Mouse (Mus musculus) cerebellum, adult 9-10 months (tissue): Measurements from ENCODE around the gene Gm4553.
"Not testable (repeated sequence)": the region's sequence is repeated elsewhere in the genome, so short reads cannot be mapped to it uniquely, and the experiment has no call there.

ENCODE experiments used
- DNase-seq: peaks from one replicate; pipeline ENCODE4 v3.0.0; 2022

The Gm4553 gene

DNA sequence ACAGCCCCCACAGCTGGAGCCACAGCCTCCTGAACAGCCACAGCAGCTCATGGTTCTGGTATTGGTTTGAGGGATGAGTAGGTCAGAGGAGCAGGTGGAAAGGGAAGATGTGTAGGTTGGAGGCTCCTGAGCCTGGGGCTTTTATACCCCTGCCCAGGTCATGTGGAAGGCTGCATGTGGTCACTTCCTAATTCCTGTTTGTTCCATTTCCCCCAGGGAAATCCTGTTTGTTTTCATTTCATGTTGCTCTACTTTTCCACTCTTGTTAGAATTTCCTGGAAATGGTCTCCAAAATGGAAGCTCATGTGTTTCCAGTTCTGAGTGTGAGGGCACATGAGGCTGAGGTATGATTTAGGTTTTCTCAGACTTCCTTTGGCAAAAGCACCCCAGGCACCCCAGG lies at the start of gene Gm4553:
TSS of gene Gm4553 (minus strand) at position 101 of the 400 bp plus-strand sequence.
- DNase-seq: not testable (repeated sequence)

DNA sequence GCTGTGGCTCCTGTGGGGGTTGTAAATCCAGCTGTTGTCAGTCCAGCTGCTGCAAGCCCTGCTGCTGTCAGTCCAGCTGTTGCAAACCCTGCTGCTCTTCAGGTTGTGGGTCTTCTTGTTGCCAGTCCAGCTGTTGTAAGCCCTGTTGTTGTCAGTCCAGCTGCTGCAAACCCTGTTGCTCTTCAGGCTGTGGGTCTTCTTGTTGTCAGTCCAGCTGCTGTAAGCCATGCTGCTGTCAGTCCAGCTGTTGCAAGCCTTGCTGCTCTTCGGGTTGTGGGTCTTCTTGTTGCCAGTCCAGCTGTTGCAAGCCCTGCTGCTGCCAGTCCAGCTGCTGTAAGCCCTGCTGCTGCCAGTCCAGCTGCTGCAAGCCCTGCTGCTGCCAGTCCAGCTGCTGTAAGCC lies 46.6 kb upstream of the Gm4553 start:
- not testable (repeated sequence) for DNase-seq

DNA sequence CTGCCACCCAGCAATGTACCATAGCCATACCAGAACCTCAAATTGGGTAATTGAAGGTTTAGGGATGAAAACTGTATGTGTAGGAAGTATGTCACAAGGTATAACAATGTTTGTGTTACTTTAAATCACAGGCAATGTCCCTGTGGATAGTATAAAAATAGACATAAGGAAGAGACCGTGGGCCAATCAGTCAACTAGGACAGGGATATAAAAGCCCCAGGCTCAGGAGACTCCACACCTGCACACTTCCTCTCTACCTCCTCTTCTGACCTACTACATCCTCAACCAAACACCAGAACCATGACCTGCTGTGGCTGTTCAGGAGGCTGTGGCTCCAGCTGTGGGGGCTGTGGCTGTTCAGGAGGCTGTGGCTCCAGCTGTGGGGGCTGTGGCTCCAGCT lies 46.0 kb upstream of the Gm4553 start, which contains the start of gene Gm7579:
TSS of gene Gm7579 (plus strand) at position 301 of the 400 bp plus-strand sequence.
- DNase-seq: no peak

DNA sequence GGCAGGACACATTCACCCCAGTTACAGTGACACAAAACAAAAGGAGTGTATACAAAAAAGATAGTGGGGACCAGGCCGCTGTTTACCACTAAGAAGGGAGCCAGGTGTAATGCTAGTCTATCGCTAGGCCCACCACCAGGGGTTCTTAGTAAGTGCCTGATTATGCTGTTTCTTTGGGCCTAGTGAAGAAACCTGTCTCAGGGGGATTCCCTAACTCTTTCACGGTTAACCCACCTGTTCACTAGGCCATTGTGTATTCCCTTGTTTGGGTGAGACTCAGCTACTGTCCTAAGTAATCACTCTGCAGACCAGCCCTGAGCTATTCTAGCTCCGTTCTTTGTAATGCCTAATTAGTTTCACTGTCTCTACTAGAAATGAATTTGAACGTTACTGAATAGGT lies 41.4 kb upstream of the Gm4553 start:
- not testable (repeated sequence) for DNase-seq

DNA sequence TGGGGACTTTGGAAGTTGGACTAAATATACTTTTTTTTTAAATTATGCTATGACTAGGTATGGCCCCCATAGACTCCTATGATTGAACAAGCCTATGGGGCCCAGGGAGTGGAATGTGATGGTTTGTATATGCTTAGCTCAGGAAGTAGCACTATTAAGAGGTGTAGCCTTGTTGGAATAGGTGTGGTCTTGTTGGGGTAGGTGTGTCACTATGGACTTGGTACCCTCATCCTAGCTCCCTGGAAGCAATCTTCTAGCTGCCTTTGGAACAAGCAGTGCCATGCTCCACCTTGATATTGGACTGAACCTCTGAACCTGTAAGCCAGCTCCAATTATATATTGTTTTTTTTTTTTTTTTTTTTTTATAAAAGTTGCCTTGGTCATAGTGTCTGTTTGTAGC lies 39.9 kb upstream of the Gm4553 start:
- no peak for DNase-seq

DNA sequence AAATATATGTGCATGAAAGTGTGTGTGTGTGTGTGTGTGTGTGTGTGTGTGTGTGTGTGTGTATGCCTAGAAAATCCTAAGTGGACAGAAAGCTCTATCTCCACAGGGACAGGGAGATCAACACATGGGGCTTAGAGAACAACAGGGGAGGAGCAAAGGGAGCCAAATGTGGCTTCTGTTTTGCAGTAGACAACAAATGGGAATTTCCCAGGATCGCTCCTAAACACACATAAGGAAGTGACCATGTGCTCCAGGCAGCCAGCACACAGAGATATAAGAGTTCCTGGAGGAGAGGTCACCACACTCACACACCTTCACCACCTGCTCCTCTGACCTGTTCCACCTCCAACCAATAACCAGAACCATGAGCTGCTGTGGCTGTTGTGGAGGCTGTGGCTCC lies 35.5 kb upstream of the Gm4553 start, which contains the start of gene Krtap5-3:
TSS of gene Krtap5-3 (plus strand) at position 301 of the 400 bp plus-strand sequence.
- DNase-seq: no peak

DNA sequence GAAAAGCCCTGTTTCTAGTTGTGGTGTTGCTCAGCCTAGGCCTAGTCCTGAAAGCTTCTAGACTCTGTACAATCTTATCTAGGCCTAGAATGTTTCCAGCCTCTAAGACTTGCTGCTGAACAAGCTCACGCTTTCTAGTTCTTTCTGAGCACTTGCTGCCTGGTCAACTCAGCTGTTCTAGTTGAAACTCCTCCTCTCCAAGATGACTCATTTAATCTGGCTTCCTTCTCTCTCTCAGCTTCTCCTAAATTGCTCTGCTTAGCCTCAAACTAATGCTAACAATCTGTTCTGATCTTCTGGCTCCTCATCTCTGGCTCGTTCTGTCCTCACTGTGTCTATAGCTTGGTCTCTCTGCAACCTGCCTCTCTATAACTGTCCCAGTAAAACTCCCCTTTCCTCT lies 33.2 kb upstream of the Gm4553 start:
- no peak for DNase-seq

DNA sequence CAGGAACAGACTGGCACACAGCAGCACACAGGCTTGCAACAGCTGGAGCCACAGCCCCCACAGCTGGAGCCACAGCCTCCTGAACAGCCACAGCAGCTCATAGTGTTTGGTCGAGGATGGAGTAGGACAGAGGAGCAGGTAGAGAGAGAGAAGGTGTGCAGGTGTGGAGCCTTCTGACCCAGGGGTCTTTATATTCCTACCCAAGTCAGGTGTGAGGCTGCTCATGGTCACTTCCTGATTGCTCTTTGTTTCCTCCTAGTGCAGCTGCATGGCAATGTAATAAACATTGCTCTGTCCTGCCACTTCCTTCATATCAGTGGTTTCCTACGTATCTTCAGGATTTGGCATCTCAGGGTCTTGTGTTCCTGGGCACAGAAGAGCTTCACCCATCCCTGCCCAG lies 24.8 kb upstream of the Gm4553 start, which contains the start of gene Gm10153:
TSS of gene Gm10153 (minus strand) at position 101 of the 400 bp plus-strand sequence.
- no peak for DNase-seq

DNA sequence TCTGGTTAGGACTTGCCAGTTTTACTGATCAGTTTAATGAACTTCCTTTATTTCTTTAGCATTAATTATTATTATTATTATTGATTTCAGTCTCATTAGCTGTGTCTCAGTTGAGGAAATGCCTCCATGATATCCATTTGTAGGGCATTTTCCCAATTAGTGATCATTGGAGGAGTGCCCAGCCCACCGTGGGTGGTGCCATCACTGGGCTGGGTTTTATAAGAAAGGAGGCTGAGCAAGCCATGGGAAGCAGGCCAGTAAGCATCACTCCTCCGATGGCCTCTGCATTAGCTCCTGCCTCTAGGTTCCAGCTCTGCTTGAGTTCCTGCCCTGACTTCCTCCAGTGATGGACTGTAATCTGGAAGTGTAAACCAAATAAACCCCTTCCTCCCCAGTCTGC lies 22.6 kb upstream of the Gm4553 start:
- DNase-seq: no peak

DNA sequence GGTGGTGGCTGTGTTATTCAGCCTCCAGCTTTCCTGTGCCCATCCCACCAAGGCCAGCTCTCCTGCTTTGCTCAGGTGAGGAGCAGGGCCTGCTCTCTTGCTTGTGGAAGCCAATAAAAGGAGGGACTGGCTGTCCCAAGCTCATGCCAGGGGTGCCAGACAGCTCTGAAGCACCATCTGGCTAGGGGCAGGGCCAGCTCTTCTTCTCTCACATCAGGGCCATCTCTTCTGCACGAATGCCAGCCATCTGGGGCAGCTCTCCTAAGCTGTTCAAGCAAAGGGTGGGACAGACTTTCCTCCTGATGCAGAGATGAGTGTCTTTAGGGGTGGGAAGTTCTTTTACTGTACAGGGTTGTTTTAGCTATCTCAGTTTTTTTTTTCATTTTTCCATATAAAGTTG lies 15.5 kb upstream of the Gm4553 start:
- no peak for DNase-seq

DNA sequence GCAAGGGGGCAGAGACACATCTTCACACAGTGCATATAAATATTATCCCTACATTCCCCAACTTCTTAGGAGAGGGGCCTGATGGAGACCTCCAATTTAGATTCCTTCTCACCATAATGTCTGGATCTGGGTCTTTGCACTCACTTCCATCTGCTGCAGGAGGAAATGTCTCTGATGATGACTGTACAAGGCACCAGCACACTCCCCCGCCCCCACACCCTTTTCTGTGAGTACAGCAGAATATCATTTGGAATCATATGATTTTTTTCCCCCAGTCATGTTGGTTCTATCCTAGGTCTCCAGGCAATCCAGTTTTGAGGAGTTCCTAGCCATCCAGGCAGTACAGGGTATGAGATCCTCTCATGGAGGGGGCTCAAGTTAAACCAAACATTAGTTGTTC lies 13.1 kb upstream of the Gm4553 start:
- DNase-seq: no peak

DNA sequence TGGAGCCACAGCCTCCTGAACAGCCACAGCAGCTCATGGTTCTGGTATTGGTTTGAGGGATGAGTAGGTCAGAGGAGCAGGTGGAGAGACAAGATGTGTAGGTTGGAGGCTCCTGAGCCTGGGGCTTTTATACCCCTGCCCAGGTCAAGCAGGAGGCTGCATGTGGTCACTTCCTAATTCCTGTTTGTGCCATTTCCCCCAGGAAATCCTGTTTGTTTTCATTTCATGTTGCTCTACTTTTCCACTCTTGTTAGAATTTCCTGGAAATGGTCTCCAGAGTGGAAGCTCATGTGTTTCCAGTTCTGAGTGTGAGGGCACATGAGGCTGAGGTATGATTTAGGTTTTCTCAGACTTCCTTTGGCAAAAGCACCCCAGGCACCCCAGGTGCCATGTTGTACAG lies 10.4 kb upstream of the Gm4553 start, which contains the start of gene Krtap5-2:
TSS of gene Krtap5-2 (minus strand) at position 101 of the 400 bp plus-strand sequence.
- not testable (repeated sequence) for DNase-seq

DNA sequence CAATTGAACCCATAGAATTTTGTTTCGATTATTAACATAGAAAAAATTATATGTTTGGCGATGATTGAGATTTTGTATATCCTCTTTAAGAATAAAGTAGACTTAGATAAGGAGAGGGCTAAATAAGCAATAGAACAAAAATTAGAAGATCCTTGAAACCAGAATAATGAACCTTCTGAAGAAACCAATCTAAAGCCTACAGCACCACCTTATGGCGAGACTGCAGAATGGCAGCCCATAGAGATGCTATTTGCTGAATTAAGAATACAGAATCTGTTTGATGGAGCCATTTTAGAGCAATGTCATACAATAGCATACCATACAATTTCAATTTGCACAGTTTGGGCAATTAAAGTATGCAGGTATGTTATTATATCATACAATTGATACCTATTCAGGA lies 4.3 kb upstream of the Gm4553 start:
- peak; percentile 0 for DNase-seq

DNA sequence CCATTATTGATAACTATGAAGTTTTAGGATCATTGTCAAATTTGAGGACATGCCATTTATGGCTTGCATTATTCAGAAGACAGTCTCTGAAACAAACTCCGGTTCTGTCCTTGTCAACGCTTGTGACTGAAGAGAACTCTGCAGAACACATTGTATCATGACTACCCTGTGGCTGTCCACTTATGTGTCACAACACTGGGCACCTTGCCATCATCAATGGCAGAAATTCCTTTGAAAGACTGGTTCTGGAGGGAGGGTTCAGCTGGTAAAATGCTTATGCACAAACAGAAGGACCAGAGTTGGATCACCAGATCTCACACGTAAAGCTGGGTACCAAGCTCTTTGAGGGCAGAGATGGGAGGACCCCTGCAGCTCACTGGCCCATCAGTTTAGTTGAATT lies 6.2 kb downstream of the Gm4553 start:
- DNase-seq: no peak

DNA sequence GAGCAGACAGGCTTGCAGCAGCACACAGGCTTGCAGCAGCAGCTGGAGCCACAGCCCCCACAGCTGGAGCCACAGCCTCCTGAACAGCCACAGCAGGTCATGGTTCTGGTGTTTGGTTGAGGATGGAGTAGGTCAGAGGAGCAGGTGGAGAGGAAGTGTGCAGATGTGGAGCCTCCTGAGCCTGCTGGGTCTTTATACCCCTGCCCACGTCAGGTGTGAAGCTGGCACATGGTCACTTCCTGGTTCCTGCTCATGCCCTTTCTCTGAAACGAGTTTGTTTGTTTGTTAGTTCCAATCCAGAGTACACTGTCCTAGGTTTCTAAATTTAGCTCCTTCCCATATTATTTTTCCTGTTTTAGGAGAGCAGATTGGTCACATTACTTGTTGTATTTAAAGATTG lies 8.5 kb downstream of the Gm4553 start, which contains the start of gene Gm29735:
TSS of gene Gm29735 (minus strand) at position 101 of the 400 bp plus-strand sequence.
- not testable (repeated sequence) for DNase-seq

DNA sequence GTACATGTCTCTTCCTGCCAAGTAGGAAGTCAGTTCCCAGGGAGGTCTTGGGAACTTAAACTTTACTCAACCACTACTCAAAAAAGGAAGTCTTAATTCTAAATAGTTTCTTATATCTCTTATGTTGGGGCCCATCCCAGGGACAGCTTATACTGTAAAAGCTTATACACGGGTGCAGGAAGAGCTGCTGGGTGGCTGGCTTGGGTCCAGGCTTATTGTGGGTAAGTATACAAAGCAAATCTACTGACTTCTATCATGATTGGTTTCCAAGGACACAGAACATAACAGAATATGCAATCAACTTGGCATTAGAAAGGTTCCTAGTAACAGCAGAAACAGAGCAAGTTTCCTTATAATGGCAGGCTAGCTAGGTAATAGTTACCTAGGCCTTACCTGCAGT lies 10.2 kb downstream of the Gm4553 start:
- no peak for DNase-seq

DNA sequence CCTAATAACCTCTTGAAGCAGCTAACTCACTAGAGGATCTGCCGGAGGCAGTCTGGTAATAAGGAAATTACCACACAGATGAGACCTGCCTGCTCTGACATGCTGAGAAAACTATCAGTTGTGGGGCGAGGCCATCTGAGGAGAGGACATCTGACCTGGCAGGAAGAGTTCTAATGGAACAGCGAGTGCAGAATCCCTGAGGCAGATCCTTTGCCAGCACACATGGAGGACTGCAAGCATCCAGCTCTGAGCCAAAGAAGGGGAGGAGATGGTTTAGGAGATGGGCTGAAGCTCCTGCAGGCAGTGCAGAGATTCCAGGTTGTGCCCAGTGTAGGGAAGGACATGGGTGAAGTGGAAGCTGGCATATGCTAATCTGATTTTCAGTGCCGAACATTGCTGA lies 13.3 kb downstream of the Gm4553 start:
- no peak for DNase-seq

DNA sequence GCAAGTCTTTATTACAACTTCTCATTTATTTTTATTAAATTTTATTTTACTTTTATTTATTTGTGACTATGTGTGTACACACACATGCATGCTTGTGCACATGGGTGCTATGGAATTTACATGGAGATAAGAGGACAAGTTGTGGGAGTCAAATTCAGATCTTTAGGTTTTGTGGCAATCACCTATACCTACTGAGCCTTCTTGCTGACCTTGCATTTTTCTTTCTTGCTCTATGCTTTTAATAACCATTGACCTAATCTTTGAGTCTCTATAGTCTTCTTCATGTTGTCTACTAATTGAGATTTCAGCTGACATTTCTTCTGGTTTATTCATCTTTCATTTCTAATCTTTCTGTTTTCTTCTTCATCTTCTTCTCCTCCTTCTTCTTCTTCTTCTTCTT lies 16.9 kb downstream of the Gm4553 start:
- DNase-seq: no peak

DNA sequence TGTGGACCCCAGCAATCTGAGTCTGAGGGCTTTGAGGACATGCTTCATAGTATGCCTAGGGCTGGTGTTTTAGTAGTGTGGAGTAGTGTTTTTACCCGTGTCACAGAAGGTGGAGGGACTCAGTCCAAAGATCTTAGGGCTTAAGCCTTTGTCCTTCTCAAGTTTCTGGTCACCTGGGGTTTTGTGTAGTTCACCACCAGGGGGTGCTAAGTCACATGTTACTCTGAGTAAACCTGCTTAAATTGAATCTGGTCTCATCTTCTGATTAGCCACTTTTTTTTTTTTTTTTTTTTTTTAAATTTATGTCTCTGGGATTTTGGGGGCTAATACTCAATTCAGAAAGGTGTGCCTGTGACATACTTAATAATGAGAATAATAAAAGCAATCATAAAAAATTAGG lies 19.5 kb downstream of the Gm4553 start:
- peak; percentile 43 for DNase-seq

DNA sequence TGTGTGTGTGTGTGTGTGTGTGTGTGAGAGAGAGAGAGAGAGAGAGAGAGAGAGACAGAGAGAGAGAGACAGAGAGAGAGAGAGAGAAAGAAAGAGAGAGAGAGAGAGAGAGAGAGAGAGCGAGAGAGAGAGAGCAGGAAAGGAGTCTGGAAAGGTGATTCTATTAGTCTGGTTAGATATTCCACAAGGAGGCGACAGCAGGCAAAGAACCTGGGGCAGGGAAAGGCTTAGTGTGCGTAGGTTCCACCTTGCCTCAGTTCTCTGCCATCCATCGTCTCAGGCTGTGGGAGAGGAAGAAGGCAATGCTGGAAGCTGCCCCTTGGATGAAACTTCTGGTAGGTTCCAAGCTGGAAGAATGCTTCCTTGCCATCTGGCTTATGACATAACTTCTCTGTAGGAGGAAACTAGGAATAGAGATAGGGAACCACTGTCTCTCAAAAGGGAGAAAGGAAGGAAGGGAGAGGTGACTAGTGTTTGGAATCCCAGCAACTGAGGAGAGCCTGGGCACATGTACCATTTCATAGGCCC lies 20.1 kb downstream of the Gm4553 start:
- DNase-seq: no peak

DNA sequence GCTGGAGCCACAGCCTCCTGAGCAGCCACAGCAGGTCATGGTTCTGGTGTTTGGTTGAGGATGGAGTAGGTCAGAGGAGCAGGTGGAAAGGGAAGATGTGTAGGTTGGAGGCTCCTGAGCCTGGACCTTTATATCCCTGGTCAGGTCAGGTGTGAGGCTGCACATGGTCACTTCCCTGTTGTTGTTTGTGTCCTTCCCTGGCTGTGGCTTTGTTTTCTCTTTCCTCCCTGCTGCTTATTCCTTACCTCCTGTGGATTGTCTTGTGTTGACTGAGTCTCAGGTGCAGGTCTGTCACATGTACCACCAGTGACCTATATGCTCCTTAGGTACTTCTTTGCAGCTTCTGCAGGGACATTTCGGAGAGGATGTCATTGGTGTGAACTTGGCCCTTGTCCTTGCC lies 21.0 kb downstream of the Gm4553 start, which contains the start of gene Gm45337:
TSS of gene Gm45337 (minus strand) at position 101 of the 400 bp plus-strand sequence.
- no peak for DNase-seq

DNA sequence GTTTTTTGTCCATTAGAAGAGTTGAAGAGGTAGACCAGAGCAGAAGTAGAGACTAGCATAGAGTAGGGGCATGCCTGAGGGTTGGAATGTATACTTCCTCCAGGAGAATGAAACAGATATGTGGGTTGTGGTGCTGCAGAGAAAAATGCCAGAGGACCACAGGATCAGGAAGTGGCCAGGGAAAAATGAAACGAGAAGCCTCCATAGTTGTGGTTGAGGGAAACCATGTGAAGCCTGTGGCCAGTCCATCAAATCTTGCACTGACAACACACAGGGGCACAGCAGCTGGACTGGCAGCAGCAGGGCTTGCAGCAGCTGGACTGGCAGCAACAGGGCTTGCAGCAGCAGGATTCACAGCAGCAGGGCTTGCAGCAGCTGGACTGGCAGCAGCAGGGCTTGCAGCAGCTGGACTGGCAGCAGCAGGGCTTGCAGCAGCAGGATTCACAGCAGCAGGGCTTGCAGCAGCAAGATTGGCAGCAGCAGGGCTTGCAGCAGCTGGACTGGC lies 22.0 kb downstream of the Gm4553 start:
- DNase-seq: not testable (repeated sequence)

DNA sequence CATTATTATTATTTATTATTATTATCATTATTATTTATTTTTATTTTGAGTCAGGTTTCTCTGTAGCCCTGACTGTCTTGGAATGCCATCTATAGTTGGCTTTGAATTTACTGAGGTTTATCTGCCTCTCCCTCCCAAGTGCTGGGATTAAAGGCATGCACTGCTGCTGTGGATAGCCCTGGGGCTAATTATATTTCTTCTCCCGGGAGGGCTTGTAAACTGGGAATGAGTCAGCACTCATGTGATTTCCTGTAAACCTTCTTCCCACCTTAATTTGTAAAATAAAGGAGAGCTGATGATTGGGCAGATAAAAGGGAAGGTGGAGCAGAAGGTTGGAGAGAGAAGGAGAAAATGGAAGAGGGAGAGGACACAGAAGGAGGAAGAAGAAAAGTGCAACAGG lies 24.8 kb downstream of the Gm4553 start:
- DNase-seq: no peak

DNA sequence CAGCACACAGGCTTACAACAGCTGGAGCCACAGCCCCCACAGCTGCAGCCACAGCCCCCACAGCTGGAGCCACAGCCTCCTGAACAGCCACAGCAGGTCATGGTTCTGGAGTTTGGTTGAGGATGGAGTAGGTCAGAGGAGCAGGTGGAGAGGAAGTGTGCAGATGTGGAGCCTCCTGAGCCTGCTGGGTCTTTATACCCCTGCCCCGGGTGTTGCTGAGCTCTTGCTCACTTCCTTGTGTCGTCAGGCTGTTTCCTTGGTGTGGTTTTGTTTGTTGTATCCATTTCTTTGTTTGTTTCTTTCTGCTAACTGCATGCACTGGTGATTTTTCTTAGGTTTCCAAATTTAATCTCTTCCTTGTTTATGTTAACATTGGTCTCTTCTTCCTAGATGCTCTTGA lies 29.6 kb downstream of the Gm4553 start, which contains the start of gene Gm39115:
TSS of gene Gm39115 (minus strand) at position 101 of the 400 bp plus-strand sequence.
- not testable (repeated sequence) for DNase-seq
